8 mouse cellular contexts compared by ENCODE assay signal in genomic region chr15:12066176-12066856, GRCm38 (mm10). TPM values are rescaled to one million over a fixed set of nuclear protein-coding genes. Genes with fewer than 3 reads are reported as not detected.
DNase-seq lines count a peak whose midpoint lies in the region; ATAC-seq lines count a peak whose summit lies in the region.

No protein-coding gene starts in this region.

- no peaks in the 10 kb centered on the region for H3K36me3 ChIP-seq in midbrain, embryonic 12.5 days
- H3K36me3 ChIP-seq in midbrain, embryonic 11.5 days (ENCODE audit: control insufficient read depth, insufficient read depth, low read length) = no peaks in the 10 kb centered on the region

- H3K4me2 ChIP-seq in midbrain, embryonic 12.5 days (replicated peaks) = no peak overlapping the region
- H3K4me2 ChIP-seq in midbrain, embryonic 11.5 days = no peak overlapping the region

- 56% methylated on average over 14 of the region's 14 CpGs for WGBS in midbrain, embryonic 12.5 days
- 65% methylated on average over 14 of the region's 14 CpGs for WGBS in midbrain, embryonic 11.5 days

- H3K27ac ChIP-seq in midbrain, embryonic 12.5 days (replicated peaks) = peak overlapping the region; percentile 27; the same call in 1 of the 2 replicates
- H3K27ac ChIP-seq in midbrain, embryonic 11.5 days (ENCODE audit: low read depth, low read length) = no peak overlapping the region

- H3K9me3 ChIP-seq in midbrain, embryonic 12.5 days = no peaks in the 10 kb centered on the region
- H3K9me3 ChIP-seq in midbrain, embryonic 11.5 days (ENCODE audit: control insufficient read depth, low read length) = no peaks in the 10 kb centered on the region

- no peak for DNase-seq in midbrain, embryonic 11.5 days (ENCODE audit: low spot score, missing footprints)
- DNase-seq in heart, postnatal 4 days = peak; percentile 92
- DNase-seq in layer of hippocampus, adult 9-11 months = peak; percentile 51
- DNase-seq in lung, postnatal 4 days = peak; percentile 80 to 89
- peak; percentile 89 for DNase-seq in testis, postnatal 10 days (ENCODE audit: low spot score)

- peak; percentile 68; the same call in 1 of the 2 replicates for ATAC-seq in midbrain, embryonic 12.5 days (ENCODE audit: low FRiP score, low read depth)
- ATAC-seq in midbrain, embryonic 11.5 days (ENCODE audit: low FRiP score) = no peak
- ATAC-seq in frontal cortex, adult (ENCODE audit: low TSS enrichment) = peak; percentile 85
- no peak for ATAC-seq in megakaryocyte-erythroid progenitor cell, adult 5-6 weeks (replicated peaks; ENCODE audit: low FRiP score, low TSS enrichment, poor library complexity, severe bottlenecking)

- no peak overlapping the region for H3K9ac ChIP-seq in midbrain, embryonic 12.5 days (replicated peaks)
- no peak overlapping the region for H3K9ac ChIP-seq in midbrain, embryonic 11.5 days (ENCODE audit: low read length)

- 0 out of 2 replicates have a peak, but pooled peaks cover 3% of the 10 kb centered on the region for H3K4me1 ChIP-seq in midbrain, embryonic 12.5 days
- H3K4me1 ChIP-seq in midbrain, embryonic 11.5 days (ENCODE audit: control insufficient read depth, insufficient read depth, low read length) = 0 out of 2 replicates have a peak, but pooled peaks cover 3% of the 10 kb centered on the region

- no peaks in the 10 kb centered on the region for H3K27me3 ChIP-seq in midbrain, embryonic 12.5 days
- H3K27me3 ChIP-seq in midbrain, embryonic 11.5 days (ENCODE audit: control insufficient read depth, insufficient read depth, low read length) = no peaks in the 10 kb centered on the region

- H3K4me3 ChIP-seq in midbrain, embryonic 12.5 days = no peak overlapping the region
- no peak overlapping the region for H3K4me3 ChIP-seq in midbrain, embryonic 11.5 days (ENCODE audit: low read depth, low read length)

RNA-seq across cellular contexts. Expression of gene Zfr, which starts 51.3 kb away (rescaled TPM):
- 128 and 132 TPM in 2 replicates for polyA plus RNA-seq in midbrain, embryonic 12.5 days (2016; fragmentation: Nextera tagmentation; extraction: Ambion mirVana)
- polyA plus RNA-seq in midbrain, embryonic 11.5 days (2014; fragmentation: Nextera tagmentation; extraction: Ambion mirVana) = 137 and 138 TPM in 2 replicates
- total RNA-seq in heart, postnatal 4 days (2021) = 100 to 1,000 TPM; 109 to 110 TPM
- total RNA-seq in megakaryocyte-erythroid progenitor cell, adult 5-6 weeks (2014; fragmentation: Nextera tagmentation) = 100 and 123 TPM in 2 replicates
- 61.9 and 71.9 TPM in 2 replicates for total RNA-seq in megakaryocyte-erythroid progenitor cell, adult 5-6 weeks (2017)

Comparison
In these comparisons a context has a peak if more than half of its experiments do, and no peak if none do; other contexts are left out.
1. ATAC-seq: peak in midbrain, embryonic 12.5 days (single experiment) and frontal cortex, adult (single experiment); none in midbrain, embryonic 11.5 days (single experiment) and megakaryocyte-erythroid progenitor cell, adult 5-6 weeks (single experiment).